Mouse (Mus musculus) ES-Bruce4 (cell line): Measurements from ENCODE around the gene Prkx.

Experiments
- CTCF ChIP-seq: IDR thresholded peaks from one replicate; pipeline ENCODE4 v1.8.1; 2011; ENCODE audit warnings: low read depth, low read length
- EP300 ChIP-seq: IDR thresholded peaks from 2 replicates; pipeline ENCODE4 v1.6.1; 2011; ENCODE audit warnings: low read depth, low read length; ENCODE audit not compliant: insufficient read depth
- POLR2A ChIP-seq: IDR thresholded peaks from one replicate; pipeline ENCODE4 v1.8.1; 2011; ENCODE audit warnings: low read length; ENCODE audit not compliant: insufficient read depth

GRCm38 (mm10) chrX:77810608-77811206 is 14.6 kb upstream of the Prkx start:
- peak; percentile 31 for TF ChIP-seq CTCF
- TF ChIP-seq POLR2A = no peak
- TF ChIP-seq EP300 = no peak
